Mouse (Mus musculus) ES-CJ7 (cell line): ENCODE measurements around the gene Wdr63.
"Not testable (repeated sequence)": the region's sequence is repeated elsewhere in the genome, so short reads cannot be mapped to it uniquely, and the experiment has no call there.

Experiments used
- DNase-seq: peaks from one replicate; pipeline ENCODE4 v3.0.0; 2011; ENCODE audit warnings: low read depth, low spot score

Gene Wdr63

GRCm38 (mm10) chr3:146011544-146012218, 96.2 kb downstream of the Wdr63 start:
- no peak for DNase-seq

GRCm38 (mm10) chr3:146010751-146011150, 97.2 kb downstream of the Wdr63 start:
- no peak for DNase-seq

GRCm38 (mm10) chr3:146009859-146010645, 97.9 kb downstream of the Wdr63 start:
- peak; percentile 41 for DNase-seq

- no peak for DNase-seq
Observed at GRCm38 (mm10) chr3:146007872-146008271, 100.1 kb downstream of the Wdr63 start.

GRCm38 (mm10) chr3:146004347-146005051, 103.4 kb downstream of the Wdr63 start:
- no peak for DNase-seq

- DNase-seq, result not testable (repeated sequence)
Observed at GRCm38 (mm10) chr3:145996539-145996938, 111.4 kb downstream of the Wdr63 start.

GRCm38 (mm10) chr3:145995489-145995888, 112.4 kb downstream of the Wdr63 start:
- DNase-seq, result no peak

GRCm38 (mm10) chr3:145993481-145994201, 114.3 kb downstream of the Wdr63 start:
- no peak for DNase-seq

- DNase-seq, result no peak
Observed at GRCm38 (mm10) chr3:145992796-145993195, 115.1 kb downstream of the Wdr63 start.

- DNase-seq, result no peak
Observed at GRCm38 (mm10) chr3:145991976-145992730, 115.8 kb downstream of the Wdr63 start.

GRCm38 (mm10) chr3:145991130-145991529, 116.8 kb downstream of the Wdr63 start:
- peak; percentile 41 for DNase-seq
